Mouse (Mus musculus): Measurements from ENCODE around the gene Adprm. TPM values are rescaled to one million over a fixed set of nuclear protein-coding genes. Genes with fewer than 3 reads are reported as not detected.
"Not testable (repeated sequence)": the region's sequence is repeated elsewhere in the genome, so short reads cannot be mapped to it uniquely, and the experiment has no call there.

Adprm gene
- 10 to 100 TPM; 19.8 to 22.2 TPM for total RNA-seq (2021)
- long read RNA-seq, experiment 1, partial matches to known transcripts: 2 of 20 reads
- long read RNA-seq, experiment 1, other reads (novel, unspliced or antisense): 12 of 20 reads
- long read RNA-seq, experiment 2, transcript Adprm-201 (5 exons, 1,283 nt): major isoform, 10 of 25 reads
- long read RNA-seq, experiment 2, partial matches to known transcripts: 3 of 25 reads
- long read RNA-seq, experiment 2, other reads (novel, unspliced or antisense): 9 of 25 reads

DNA sequence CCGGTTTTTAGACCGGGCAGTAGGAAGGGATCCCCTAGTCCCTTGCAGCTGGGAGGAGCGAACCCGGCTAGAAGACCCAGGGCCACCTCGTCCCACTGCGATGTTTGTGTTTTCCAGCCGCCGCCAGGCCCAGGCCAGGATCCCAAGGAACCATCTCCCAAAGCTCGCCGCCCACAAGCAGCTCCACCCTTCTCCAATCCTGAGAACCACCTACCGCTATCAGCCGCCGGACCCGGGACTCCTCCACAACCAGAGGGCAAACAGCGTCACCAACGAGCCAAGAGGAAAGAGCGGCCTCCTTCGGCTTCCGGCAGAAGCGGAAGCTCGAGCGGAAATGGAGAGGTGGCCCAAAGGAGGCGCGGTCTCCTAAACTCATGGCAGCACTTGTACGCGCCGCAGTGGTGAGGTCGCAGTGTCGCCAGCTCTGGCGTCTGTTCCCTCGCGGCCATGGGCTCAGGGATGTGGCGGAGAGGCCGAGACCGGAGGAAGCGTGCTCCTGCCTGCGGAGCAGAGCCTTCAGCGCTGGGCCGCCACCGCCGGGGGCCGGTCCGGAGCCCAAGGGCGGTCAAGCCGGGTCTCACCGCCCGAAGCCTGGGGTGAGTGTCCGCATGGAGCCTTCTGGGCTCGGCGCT, at the start of gene Adprm, which contains the start of gene Sco1:
Gene Adprm, minus strand, starts transcription at position 274 of the 632 bp plus-strand sequence.
Gene Sco1, plus strand, starts transcription at position 350 of the 632 bp plus-strand sequence.
- DNase-seq (ENCODE audit: low spot score in 2 of 2): peak; percentile 83 to 88

DNA sequence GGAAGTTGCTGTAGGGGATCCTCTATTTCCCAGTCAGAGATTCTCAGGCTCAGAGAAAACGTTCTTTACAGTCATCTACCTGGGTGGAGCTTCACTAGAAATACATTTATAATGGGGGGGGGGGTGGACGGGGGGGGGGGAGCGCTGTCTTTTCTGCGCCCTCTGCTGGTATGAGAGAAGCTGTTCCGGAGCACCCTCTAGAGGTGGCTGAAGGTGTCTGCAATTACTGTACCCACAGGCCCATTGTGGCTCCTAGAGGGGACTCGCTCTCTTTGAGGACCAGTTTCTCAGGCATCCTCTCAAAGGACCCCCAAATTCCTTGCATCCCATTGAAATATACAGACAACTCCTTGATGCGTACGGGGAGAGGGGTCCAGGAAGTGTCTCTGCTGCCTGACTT, 49.3 kb upstream of the Adprm start:
- DNase-seq (ENCODE audit: low spot score in 2 of 2): peak; percentile 27 to 58

DNA sequence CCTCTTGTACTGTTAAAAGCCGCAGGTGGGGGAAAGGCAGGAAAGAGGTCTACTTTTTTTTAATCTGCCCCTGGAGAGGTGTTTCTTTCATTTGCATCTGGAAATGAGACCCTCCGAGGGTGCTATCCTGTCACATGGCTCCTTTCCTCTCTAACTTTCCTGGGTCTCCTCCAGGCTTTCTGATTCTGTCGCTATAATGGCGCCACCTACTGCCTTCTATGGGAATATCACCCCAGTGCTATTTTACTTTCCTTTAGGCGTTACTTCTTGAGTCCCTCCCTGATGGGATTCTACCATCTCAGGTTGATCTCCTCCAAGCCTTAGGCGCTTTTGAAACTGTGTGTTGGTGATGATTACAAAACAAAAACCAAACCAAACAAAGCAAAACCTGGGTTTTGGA, 47.8 kb upstream of the Adprm start:
- DNase-seq (ENCODE audit: low spot score in 2 of 2): peak in 1 of 2 experiments; percentile 45

DNA sequence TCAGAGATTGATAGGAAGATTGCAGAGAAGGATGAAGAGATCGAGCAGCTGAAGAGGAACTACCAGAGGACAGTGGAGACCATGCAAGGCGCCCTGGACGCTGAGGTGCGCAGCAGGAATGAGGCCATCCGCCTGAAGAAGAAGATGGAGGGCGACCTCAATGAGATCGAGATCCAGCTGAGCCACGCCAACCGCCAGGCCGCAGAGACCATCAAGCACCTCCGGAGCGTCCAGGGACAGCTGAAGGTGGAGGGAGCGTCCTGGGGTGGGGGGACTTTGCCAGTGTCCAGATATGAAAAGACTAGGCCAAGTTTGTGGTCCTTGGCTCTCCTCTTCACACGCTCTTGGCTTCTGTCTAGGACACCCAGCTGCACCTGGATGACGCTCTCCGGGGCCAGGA, 46.8 kb upstream of the Adprm start:
- DNase-seq (ENCODE audit: low spot score in 2 of 2): no peak

GRCm38 (mm10) chr11:67098427-67098826, 46.0 kb upstream of the Adprm start:
- peak; percentile 23 to 67 for DNase-seq (ENCODE audit: low spot score in 2 of 2)

DNA sequence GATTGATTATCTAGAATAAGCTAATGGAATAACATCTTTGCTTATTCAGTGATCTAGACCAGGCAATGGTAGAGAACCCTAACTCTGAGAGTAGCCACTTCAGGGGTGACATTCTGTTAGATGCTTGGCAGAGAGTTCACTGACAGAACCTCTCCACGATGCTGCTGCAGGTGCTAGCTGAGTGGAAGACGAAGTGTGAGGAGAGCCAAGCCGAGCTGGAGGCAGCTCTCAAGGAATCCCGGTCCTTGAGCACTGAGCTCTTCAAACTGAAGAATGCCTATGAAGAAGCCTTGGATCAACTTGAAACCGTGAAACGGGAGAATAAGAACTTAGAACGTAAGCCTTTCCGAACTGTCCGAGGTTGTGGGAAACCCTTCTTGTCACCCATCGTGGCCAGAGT, 45.3 kb upstream of the Adprm start:
- no peak for DNase-seq (ENCODE audit: low spot score in 2 of 2)

GRCm38 (mm10) chr11:67094470-67094869, 42.1 kb upstream of the Adprm start:
- no peak for DNase-seq (ENCODE audit: low spot score in 2 of 2)

GRCm38 (mm10) chr11:67093652-67094051, 41.3 kb upstream of the Adprm start:
- no peak for DNase-seq (ENCODE audit: low spot score in 2 of 2)

- DNase-seq (ENCODE audit: low spot score in 2 of 2): no peak
Measured at GRCm38 (mm10) chr11:67093201-67093600, 40.8 kb upstream of the Adprm start.

- DNase-seq (ENCODE audit: low spot score in 2 of 2): not testable (repeated sequence)
Measured at GRCm38 (mm10) chr11:67092354-67092753, 40.0 kb upstream of the Adprm start.

- no peak for DNase-seq (ENCODE audit: low spot score in 2 of 2)
Measured at GRCm38 (mm10) chr11:67087225-67087624, 34.8 kb upstream of the Adprm start.

- DNase-seq (ENCODE audit: low spot score in 2 of 2): no peak
Measured at GRCm38 (mm10) chr11:67086467-67087164, 34.2 kb upstream of the Adprm start.

- peak; percentile 65 to 82 for DNase-seq (ENCODE audit: low spot score in 2 of 2)
Measured at GRCm38 (mm10) chr11:67085489-67085888, 33.1 kb upstream of the Adprm start.

- no peak for DNase-seq (ENCODE audit: low spot score in 2 of 2)
Measured at GRCm38 (mm10) chr11:67083712-67084340, 31.4 kb upstream of the Adprm start.

DNA sequence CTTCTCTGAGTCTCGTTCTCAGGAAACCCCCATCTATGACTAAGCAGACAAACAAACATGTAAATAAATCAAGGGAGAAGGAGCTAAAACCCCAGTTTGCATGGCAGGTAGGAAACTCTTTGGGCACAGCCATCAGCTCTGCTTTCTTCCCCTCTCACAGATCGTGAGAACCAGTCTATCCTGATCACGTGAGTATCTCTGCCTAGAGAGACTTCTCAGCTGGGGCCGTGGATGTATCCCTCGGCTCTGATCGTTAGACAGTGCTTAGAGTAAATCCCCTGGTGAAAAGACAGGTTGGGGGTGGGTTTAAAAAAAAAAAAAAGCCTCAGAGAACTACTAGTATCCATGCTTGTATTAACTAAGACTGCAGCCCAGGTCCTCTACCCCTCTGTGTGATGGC, 30.8 kb upstream of the Adprm start:
- no peak for DNase-seq (ENCODE audit: low spot score in 2 of 2)

DNA sequence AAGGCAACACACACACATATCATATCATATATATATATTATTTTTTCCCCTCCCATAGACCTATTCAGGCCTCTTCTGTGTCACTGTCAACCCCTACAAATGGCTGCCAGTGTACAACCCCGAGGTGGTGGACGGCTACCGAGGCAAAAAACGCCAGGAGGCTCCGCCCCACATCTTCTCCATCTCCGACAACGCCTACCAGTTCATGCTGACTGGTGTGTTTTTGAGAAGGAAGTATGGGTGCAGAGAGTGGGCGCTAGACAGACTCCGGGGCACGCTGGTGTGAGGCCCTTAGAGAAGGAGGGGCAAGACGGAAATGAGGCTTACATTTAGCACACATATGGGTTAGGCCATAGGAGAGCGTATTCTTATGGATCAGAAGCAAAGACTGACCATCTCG, 30.4 kb upstream of the Adprm start:
- no peak for DNase-seq (ENCODE audit: low spot score in 2 of 2)

DNA sequence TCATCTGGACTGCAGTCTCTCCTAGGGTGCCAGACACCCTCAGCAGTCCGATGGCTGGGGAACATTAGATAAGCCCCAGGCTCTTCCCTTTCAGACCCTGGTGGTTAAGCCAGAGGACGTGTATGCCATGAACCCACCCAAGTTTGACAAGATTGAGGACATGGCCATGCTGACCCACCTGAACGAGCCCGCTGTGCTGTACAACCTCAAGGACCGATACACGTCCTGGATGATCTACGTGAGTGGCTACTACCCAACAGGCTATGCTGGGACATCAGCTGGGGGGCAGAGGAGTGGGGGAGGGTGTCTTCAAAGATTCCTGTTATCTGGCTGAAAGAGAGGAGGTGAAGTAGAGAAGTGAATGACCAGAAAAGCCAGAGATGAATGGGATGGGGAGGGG, 29.8 kb upstream of the Adprm start:
- DNase-seq (ENCODE audit: low spot score in 2 of 2): no peak

DNA sequence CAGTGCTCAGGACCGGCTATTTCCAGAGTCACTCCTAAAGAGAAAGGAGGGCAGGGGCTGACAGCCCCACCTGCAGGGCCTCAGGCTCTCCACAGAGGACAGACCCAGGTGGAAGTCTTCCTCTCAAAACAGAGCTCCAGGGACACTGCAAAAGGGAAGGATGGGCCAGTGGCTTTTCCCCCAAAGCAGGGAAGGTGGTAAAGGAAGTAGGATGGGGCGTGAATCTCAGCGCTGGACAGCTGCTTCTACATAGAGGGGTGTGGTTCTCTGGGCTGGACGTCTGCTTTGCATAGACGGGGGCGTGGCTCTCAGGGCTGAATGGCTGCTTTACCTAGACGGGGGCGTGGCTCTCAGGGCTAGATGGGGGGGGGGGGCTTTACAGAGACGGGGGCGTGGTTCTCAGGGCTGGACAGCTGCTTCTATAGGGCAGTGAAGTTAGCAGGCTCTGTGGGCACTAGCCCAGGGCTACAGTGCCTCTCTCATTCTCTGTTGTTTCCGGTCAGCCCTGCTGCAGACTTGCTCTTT, 28.8 kb upstream of the Adprm start:
- no peak for DNase-seq (ENCODE audit: low spot score in 2 of 2)

GRCm38 (mm10) chr11:67080168-67080567, 27.8 kb upstream of the Adprm start:
- peak in 1 of 2 experiments; percentile 44 for DNase-seq (ENCODE audit: low spot score in 2 of 2)

DNA sequence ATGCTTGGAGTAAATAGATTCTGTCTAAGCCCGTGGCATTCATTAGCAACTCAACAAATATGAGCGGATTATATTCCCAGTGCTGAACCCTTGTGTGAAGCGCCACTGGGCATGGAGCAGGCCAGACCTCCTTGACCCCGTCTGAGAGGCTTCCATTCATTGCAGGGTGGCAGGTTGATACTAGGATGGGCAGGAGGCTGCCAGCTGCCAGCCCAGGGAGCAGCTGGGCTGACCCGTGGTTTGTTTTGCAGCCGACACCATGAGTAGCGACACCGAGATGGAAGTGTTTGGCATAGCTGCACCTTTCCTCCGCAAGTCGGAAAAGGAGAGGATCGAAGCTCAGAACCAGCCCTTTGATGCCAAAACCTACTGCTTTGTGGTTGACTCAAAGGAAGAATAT, 27.3 kb upstream of the Adprm start:
- DNase-seq (ENCODE audit: low spot score in 2 of 2): no peak

GRCm38 (mm10) chr11:67078888-67079287, 26.5 kb upstream of the Adprm start:
- DNase-seq (ENCODE audit: low spot score in 2 of 2): no peak

DNA sequence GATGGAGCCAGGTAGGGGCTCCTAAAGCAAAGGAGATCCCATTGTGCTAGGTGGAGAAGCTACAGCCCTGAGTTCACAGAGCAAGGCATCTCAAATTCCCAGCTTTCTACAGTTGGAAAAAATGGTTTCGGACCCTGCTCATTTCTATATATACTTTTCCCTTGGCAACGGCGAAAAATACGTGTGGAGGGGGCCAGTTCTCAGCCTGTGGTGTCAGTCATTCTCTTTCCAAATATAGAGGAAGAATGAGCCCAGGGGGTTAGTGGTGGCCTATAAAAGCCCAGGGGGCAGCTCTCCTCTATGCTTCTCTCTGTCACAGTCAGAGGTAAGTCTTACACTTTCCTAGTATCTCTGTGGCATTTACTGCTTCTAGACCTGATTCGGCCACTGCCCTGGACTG, 25.6 kb upstream of the Adprm start, which contains the start of gene Myh3:
Gene Myh3, plus strand, starts transcription at position 301 of the 400 bp plus-strand sequence.
- no peak for DNase-seq (ENCODE audit: low spot score in 2 of 2)
